Mouse (Mus musculus): ENCODE measurements at regions not wholly inside any gene's neighbourhood (a gene's known extent, or its start where the extent isn't known, plus 50 kb on each side); places are given as distances from the start of the nearest gene placed in this dataset.

- no peak for DNase-seq
- H3K9ac ChIP-seq, result no peak overlapping the region
- no peak for ATAC-seq
- 75% methylated on average over 10 of the region's 10 CpGs for WGBS
- no peaks in the 10 kb centered on the region for H3K4me1 ChIP-seq (ENCODE audit: insufficient read depth)
- TF ChIP-seq CTCF (IDR thresholded peaks at IDR 0.05; ENCODE audit: low read depth), result no peak
- H3K27me3 ChIP-seq (ENCODE audit: insufficient read depth, low read length), result no peaks in the 10 kb centered on the region
- no peak overlapping the region for H3K4me3 ChIP-seq (ENCODE audit: low read depth, low read length)
- H3K4me2 ChIP-seq (ENCODE audit: low read depth), result no peak overlapping the region
- H3K9me3 ChIP-seq (ENCODE audit: low read length), result no peaks in the 10 kb centered on the region
- H3K36me3 ChIP-seq (ENCODE audit: insufficient read depth), result no peaks in the 10 kb centered on the region
- no peak overlapping the region for H3K27ac ChIP-seq (ENCODE audit: low read depth, low read length)
Observed at GRCm38 (mm10) chr14:58273693-58274419, 203.5 kb downstream of the Fgf9 start.

GRCm38 (mm10) chr14:58265373-58265772 is 195.0 kb downstream of the Fgf9 start:
- ATAC-seq, result no peak; the same call in 1 of the 2 replicates
- Histone ChIP-seq H3K9ac (no peak overlapping the region), H3K4me2 (ENCODE audit: low read depth) (no peak overlapping the region), H3K9me3 (ENCODE audit: low read length) (no peaks in the 10 kb centered on the region), H3K27ac (ENCODE audit: low read depth, low read length) (no peak overlapping the region), H3K36me3 (ENCODE audit: insufficient read depth) (no peaks in the 10 kb centered on the region), H3K27me3 (ENCODE audit: insufficient read depth, low read length) (no peaks in the 10 kb centered on the region), H3K4me3 (ENCODE audit: low read depth, low read length) (no peak overlapping the region), H3K4me1 (ENCODE audit: insufficient read depth) (no peaks in the 10 kb centered on the region)
- DNase-seq, result peak; percentile 2
- WGBS, result 45% methylated on average over 7 of the region's 7 CpGs
- no peak for TF ChIP-seq CTCF (IDR thresholded peaks at IDR 0.05; ENCODE audit: low read depth)

- Histone ChIP-seq H3K9ac (no peak overlapping the region), H3K9me3 (ENCODE audit: low read length) (no peaks in the 10 kb centered on the region), H3K4me2 (ENCODE audit: low read depth) (no peak overlapping the region), H3K36me3 (ENCODE audit: insufficient read depth) (no peaks in the 10 kb centered on the region), H3K4me3 (ENCODE audit: low read depth, low read length) (no peak overlapping the region), H3K27ac (ENCODE audit: low read depth, low read length) (no peak overlapping the region), H3K27me3 (ENCODE audit: insufficient read depth, low read length) (no peaks in the 10 kb centered on the region), H3K4me1 (ENCODE audit: insufficient read depth) (no peaks in the 10 kb centered on the region)
- TF ChIP-seq CTCF (IDR thresholded peaks at IDR 0.05; ENCODE audit: low read depth), result no peak
- ATAC-seq (no peak), DNase-seq (no peak)
- WGBS, result 87% methylated on average over 7 of the region's 7 CpGs
Observed at GRCm38 (mm10) chr14:58264401-58264800, 194.1 kb downstream of the Fgf9 start.

GRCm38 (mm10) chr14:58253369-58253968 is 183.1 kb downstream of the Fgf9 start:
- no peak for DNase-seq
- 34% methylated on average over 3 of the region's 3 CpGs for WGBS
- ATAC-seq, result no peak; the same call in 1 of the 2 replicates
- H3K27ac ChIP-seq (ENCODE audit: low read depth, low read length), result no peak overlapping the region
- H3K36me3 ChIP-seq (ENCODE audit: insufficient read depth), result no peaks in the 10 kb centered on the region
- no peak overlapping the region for H3K9ac ChIP-seq
- no peaks in the 10 kb centered on the region for H3K9me3 ChIP-seq (ENCODE audit: low read length)
- H3K4me3 ChIP-seq (ENCODE audit: low read depth, low read length), result no peak overlapping the region
- TF ChIP-seq CTCF (IDR thresholded peaks at IDR 0.05; ENCODE audit: low read depth), result no peak
- no peaks in the 10 kb centered on the region for H3K27me3 ChIP-seq (ENCODE audit: insufficient read depth, low read length)
- H3K4me2 ChIP-seq (ENCODE audit: low read depth), result no peak overlapping the region
- no peaks in the 10 kb centered on the region for H3K4me1 ChIP-seq (ENCODE audit: insufficient read depth)

- Histone ChIP-seq H3K9ac (no peak overlapping the region), H3K9me3 (ENCODE audit: low read length) (no peaks in the 10 kb centered on the region), H3K36me3 (ENCODE audit: insufficient read depth) (no peaks in the 10 kb centered on the region), H3K27ac (ENCODE audit: low read depth, low read length) (no peak overlapping the region), H3K4me3 (ENCODE audit: low read depth, low read length) (no peak overlapping the region), H3K27me3 (ENCODE audit: insufficient read depth, low read length) (no peaks in the 10 kb centered on the region), H3K4me2 (ENCODE audit: low read depth) (no peak overlapping the region), H3K4me1 (ENCODE audit: insufficient read depth) (no peaks in the 10 kb centered on the region)
- ATAC-seq (no peak), DNase-seq (no peak)
- 93% methylated on average over 1 of the region's 1 CpGs for WGBS
- no peak for TF ChIP-seq CTCF (IDR thresholded peaks at IDR 0.05; ENCODE audit: low read depth)
Observed at GRCm38 (mm10) chr14:58225869-58226268, 155.5 kb downstream of the Fgf9 start.

GRCm38 (mm10) chr14:58224419-58224818 is 154.1 kb downstream of the Fgf9 start:
- ATAC-seq, result no peak
- H3K9me3 ChIP-seq (ENCODE audit: low read length), result no peaks in the 10 kb centered on the region
- no peaks in the 10 kb centered on the region for H3K4me1 ChIP-seq (ENCODE audit: insufficient read depth)
- H3K27me3 ChIP-seq (ENCODE audit: insufficient read depth, low read length), result no peaks in the 10 kb centered on the region
- no peak overlapping the region for H3K4me2 ChIP-seq (ENCODE audit: low read depth)
- no peak overlapping the region for H3K4me3 ChIP-seq (ENCODE audit: low read depth, low read length)
- no peak for TF ChIP-seq CTCF (IDR thresholded peaks at IDR 0.05; ENCODE audit: low read depth)
- no peak overlapping the region for H3K9ac ChIP-seq
- 71% methylated on average over 3 of the region's 3 CpGs for WGBS
- no peak overlapping the region for H3K27ac ChIP-seq (ENCODE audit: low read depth, low read length)
- DNase-seq, result no peak
- no peaks in the 10 kb centered on the region for H3K36me3 ChIP-seq (ENCODE audit: insufficient read depth)

GRCm38 (mm10) chr14:58208401-58208800 is 138.1 kb downstream of the Fgf9 start:
- Histone ChIP-seq H3K4me3 (ENCODE audit: low read depth, low read length) (no peak overlapping the region), H3K27me3 (ENCODE audit: insufficient read depth, low read length) (no peaks in the 10 kb centered on the region), H3K9me3 (ENCODE audit: low read length) (no peaks in the 10 kb centered on the region), H3K36me3 (ENCODE audit: insufficient read depth) (no peaks in the 10 kb centered on the region), H3K4me2 (ENCODE audit: low read depth) (no peak overlapping the region), H3K9ac (no peak overlapping the region), H3K4me1 (ENCODE audit: insufficient read depth) (no peaks in the 10 kb centered on the region), H3K27ac (ENCODE audit: low read depth, low read length) (no peak overlapping the region)
- no peak for DNase-seq
- no peak for ATAC-seq
- 97% methylated on average over 1 of the region's 1 CpGs for WGBS
- no peak for TF ChIP-seq CTCF (IDR thresholded peaks at IDR 0.05; ENCODE audit: low read depth)

Data from forebrain, postnatal 0 days (tissue).